Mouse (Mus musculus): ENCODE measurements at regions not wholly inside any gene's neighbourhood (a gene's known extent, or its start where the extent isn't known, plus 50 kb on each side); places are given as distances from the start of the nearest gene placed in this dataset.

DNA sequence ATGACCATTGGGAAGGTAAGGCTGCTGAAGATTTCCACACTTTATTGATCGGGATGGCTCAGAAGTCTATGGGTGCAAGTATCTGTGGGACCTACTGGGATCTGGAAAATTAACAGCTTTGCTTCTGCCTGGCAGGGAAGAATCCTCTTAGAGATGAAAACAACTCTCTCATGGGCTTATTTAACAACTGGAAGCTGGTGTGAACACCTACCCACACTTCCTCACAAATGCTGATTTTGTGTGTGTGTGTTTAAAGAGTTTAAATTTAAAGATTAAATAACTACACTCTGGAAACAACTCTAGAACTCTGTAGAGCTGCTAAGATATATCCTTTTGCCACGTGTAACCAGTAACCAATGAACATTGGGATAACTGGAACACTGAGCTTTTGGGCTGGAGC lies 172.5 kb upstream of the Clnk start:
- CTCF ChIA-PET = no interaction called here

GRCm38 (mm10) chr5:39040467-39040866 lies 163.9 kb upstream of the Clnk start:
- CTCF ChIA-PET = no interaction called here

GRCm38 (mm10) chr5:39023241-39023640 lies 146.6 kb upstream of the Clnk start:
- CTCF ChIA-PET = no interaction called here

DNA sequence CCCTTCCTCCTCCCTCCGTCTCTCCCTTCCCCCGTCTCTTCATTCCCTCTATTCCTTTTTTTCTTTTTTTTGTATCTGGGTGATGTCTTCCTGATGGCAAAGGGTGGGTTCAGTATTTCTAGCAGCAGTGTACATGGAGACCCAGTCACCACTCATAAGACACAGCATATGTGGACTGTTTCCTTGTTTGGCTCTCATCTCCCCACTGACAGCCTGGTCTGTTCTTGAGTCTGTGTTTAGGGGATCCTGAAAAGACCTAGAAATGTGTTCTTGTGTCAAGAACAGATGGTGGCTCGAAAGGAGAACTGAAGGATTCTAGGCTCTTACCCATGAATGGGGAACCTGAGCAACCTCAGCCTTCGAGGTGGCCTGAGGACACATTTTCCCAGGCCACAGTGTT lies 124.0 kb upstream of the Clnk start:
- CTCF ChIA-PET = no interaction called here

DNA sequence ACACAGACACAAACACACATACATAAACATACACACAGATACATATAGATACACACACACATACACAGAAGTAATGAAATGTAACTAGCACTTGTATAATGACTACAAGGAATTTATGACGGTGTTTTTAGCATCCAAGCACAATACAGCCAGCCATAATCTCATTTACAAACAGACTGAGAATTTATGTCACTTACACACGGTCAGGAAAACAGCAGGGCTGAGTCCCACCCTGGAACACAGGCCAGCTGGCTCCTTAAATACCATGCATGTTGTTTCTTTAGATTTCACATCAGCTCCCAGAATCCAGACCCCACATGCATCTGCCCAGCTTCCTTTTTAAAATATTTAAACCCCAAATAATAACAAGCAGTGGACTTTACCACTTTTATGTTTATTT lies 123.1 kb upstream of the Clnk start:
- CTCF ChIA-PET = no interaction called here

GRCm38 (mm10) chr5:38972397-38973159 lies 96.0 kb upstream of the Clnk start:
- CTCF ChIA-PET = no interaction called here

DNA sequence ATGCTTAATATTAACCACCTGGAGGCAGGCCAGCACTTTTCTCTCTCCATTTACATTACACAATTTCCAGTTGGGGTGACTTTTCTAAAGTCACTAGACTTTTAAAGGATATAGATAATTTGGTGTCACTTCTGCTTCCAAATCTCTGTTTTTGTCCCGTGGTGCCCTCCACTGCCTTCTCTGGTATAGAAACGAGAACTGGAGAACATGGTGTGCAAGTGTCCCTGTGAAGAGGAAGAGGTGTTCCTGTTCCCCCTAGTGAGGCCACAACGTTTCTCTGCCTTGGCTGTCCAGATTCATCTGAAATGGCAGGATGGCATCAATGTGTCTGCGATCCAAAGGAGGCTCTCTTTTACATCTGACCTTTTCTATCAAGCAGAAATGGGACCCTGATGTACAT lies 93.9 kb upstream of the Clnk start:
- CTCF ChIA-PET = no interaction called here

DNA sequence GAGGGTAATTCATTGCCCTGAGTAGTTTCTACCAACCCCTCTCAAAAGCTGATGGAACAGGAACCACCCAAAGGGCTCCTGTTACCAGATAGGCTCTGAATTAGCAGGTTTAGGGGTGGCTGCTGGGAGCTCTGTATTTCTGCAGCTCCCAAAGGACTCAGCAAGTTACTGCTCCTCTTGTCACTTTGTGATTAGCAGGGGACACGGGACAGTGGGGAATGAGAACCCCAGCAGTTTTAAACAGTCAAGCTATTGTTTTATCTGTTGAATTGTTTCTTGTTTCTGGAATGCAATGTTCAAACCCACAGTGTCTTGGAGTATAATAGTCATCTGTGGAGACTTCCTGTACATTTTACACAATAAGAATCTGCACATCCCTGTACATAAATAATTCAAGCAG lies 90.4 kb upstream of the Clnk start:
- CTCF ChIA-PET = no interaction called here

GRCm38 (mm10) chr5:38964445-38964844 lies 87.8 kb upstream of the Clnk start:
- CTCF ChIA-PET = no interaction called here

DNA sequence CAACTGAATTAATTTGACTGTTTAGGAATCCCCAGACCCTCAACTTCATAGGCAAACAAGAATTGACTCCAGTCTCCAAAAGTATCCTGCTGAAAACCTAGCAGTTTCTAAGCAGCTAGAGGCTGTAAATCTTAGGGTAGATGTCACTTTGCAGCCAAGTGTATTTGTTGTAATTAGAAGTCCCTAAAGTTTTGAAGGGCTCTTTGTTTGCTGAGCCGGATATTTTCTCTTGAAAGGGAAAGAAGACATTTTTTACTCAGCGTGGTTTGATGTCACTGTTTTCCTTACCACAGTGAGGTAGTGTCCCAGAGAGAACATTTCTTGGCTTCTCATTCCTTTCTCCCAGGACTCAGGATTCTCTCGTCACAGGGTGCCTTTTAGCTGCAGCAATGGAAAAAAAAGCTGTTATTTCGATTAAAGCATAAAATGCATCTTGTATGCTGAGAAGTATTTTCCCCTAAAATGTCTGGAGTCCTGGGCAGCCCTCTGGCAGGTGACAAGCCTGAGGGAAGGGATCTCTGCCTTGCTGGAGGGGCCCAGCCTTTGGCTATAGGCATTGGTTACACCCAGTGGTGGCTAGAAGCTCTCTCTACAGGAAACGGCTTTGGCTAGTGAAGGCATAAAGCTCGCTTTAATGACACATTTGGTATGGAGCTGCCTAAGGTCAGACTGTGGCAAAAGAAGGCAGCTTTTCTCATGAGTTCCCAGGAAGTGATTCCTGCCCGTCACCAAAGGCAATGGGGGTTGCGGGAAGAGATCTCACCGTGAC lies 74.1 kb upstream of the Clnk start:
- CTCF ChIA-PET = no interaction called here

- CTCF ChIA-PET = no interaction called here
Measured at GRCm38 (mm10) chr5:38945903-38946686, 69.5 kb upstream of the Clnk start.

- CTCF ChIA-PET = no interaction called here
Measured at GRCm38 (mm10) chr5:38932382-38933079, 55.9 kb upstream of the Clnk start.

DNA sequence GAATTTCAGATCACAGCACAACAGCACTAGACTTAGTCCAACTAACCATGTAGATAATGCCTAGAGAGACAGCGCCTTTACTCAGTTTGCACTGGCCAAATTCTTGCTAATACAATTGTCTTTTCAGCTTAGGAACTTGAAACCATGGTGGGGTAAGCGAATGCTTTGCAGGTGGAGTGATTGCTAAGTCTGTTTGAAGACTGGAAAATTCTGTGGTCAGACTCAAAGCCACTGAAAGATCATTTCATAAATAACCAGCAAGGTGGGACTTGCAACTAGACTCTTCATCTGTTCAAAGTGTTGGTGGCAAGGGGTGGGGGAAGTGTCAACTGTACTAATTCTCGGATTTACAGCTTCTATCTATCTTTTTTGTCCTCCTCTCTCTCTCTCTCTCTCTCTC lies 50.4 kb upstream of the Clnk start:
- CTCF ChIA-PET = interaction anchor here (0.6 kb wide), 1 partner anchor 9 kb away, joined by 6 read pairs; no protein-coding TSS in a partner anchor
